Mouse (Mus musculus) embryonic facial prominence, embryonic 14.5 days (tissue): ENCODE measurements at regions not wholly inside any gene's neighbourhood (a gene's known extent, or its start where the extent isn't known, plus 50 kb on each side); places are given as distances from the start of the nearest gene placed in this dataset.
A peak's percentile ranks its signal among the peaks of the same experiment; 100 is the strongest.

Source experiments
- ATAC-seq: fragments of 200-750 bp; cut with Nextera tagmentation; 2 replicates; pipeline ENCODE4 v1.8.0; 2017; ENCODE audit warnings: low read depth, moderate number of reproducible peaks, moderate TSS enrichment
- DNase-seq: peaks from one replicate; pipeline ENCODE4 v3.0.0-alpha.2; 2015; ENCODE audit warnings: low spot score
- H3K27ac ChIP-seq: fragments of 300-500 bp; sonication (generic); replicated peaks from 2 replicates; pipeline ENCODE4 v1.5.1; 2014; ENCODE audit warnings: low read depth, mild to moderate bottlenecking, low read length, moderate library complexity
- H3K27me3 ChIP-seq: fragments of 300-500 bp; sonication (generic); replicated peaks from 2 replicates; pipeline ENCODE4 v1.6.1; 2014; ENCODE audit warnings: low read length; ENCODE audit not compliant: control insufficient read depth, insufficient read depth
- H3K36me3 ChIP-seq: fragments of 300-500 bp; sonication (generic); 2 replicates; pipeline ENCODE4 v1.6.1; 2014; ENCODE audit warnings: low read length, mixed read lengths; ENCODE audit not compliant: control insufficient read depth, insufficient read depth
- H3K4me1 ChIP-seq: fragments of 300-500 bp; sonication (generic); 2 replicates; pipeline ENCODE4 v1.6.1; 2014; ENCODE audit warnings: antibody characterized with exemption, low read length; ENCODE audit not compliant: control insufficient read depth, insufficient read depth
- H3K4me2 ChIP-seq: fragments of 300-500 bp; sonication (generic); 2 replicates; pipeline ENCODE4 v1.6.1; 2014; ENCODE audit warnings: low read depth, mild to moderate bottlenecking, low read length, moderate library complexity, mixed read lengths
- H3K4me3 ChIP-seq: fragments of 300-500 bp; sonication (generic); 2 replicates; pipeline ENCODE4 v1.5.1; 2014; ENCODE audit warnings: low read depth, mild to moderate bottlenecking, low read length
- H3K9ac ChIP-seq: fragments of 300-500 bp; sonication (generic); 2 replicates; pipeline ENCODE4 v1.6.1; 2014; ENCODE audit warnings: low read depth, mild to moderate bottlenecking, low read length, moderate library complexity, mixed read lengths
- H3K9me3 ChIP-seq: fragments of 300-500 bp; sonication (generic); 2 replicates; pipeline ENCODE4 v1.6.1; 2016; ENCODE audit warnings: low read length; ENCODE audit not compliant: control insufficient read depth
- WGBS: fragments of 180-500 bp; shearing (Covaris S2); extraction: QIAGEN DNeasy Blood & Tissue Kit; methylation state at CpG from one replicate; pipeline ENCODE4 v1.1.7; 2014; 5-methylcytosine and 5-hydroxymethylcytosine counted together

DNA sequence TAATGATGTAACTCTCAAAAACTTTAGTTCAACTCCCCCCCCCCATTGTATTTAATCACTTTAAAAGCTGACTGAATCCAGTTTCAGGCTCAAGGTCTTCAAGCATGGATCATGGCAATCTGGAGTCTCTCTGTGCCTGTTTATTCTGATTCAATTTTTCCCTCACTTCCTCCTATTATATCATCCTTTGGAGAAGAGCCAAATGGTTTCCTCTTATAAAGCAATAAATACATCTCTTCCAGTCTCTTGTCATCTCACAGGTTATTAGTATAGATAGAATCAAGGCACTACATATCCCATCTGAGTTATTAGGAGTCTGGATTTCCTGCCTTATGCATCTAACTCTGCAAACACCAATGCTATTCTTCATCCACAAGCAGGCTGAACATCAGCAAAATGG, 530.2 kb upstream of the Pdcd1 start:
- Histone ChIP-seq H3K4me1 (no peaks in the 10 kb centered on the region), H3K27me3 (no peaks in the 10 kb centered on the region), H3K36me3 (no peaks in the 10 kb centered on the region), H3K4me3 (no peak overlapping the region), H3K27ac (no peak overlapping the region), H3K9me3 (0 out of 2 replicates have a peak, but pooled peaks cover 3% of the 10 kb centered on the region), H3K9ac (no peak overlapping the region), H3K4me2 (no peak overlapping the region)
- ATAC-seq (peak; percentile 53), DNase-seq (no peak)

DNA sequence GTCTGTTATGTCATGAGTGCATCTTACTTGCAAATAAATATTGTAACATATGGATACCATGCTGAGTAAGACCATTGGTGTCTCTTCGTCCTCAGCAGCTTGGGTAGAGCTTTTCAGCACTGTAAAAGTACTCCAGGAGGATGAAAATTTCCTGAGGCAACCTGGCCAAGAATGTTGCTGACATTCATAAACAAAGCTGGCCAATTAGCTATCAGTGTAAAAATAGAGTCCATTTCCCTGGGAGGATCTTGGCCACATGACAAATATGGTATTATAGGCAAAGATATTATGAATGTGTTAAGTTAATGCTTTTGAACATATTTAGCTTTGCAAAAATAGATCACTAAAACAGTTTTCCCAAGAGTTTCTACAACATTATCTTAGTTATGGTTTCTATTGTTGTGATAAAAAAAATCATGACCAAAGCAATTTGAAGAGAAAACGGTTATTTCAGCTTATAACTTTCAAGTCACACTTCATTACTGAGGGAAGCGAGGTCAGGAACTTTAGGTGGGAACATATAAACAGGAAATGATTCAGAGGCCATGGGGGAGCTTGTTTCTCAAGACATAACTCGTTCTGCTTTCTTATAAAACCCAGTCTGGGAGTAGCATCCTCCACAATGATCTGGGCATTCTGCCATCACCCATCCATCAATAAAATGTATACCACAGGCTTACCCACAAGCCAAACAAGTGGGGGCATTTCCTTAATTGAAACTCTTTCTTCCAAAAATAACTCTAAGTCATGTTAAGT, 529.5 kb upstream of the Pdcd1 start:
- peak; percentile 88 for DNase-seq
- no peak overlapping the region for H3K27ac ChIP-seq
- H3K4me1 ChIP-seq: no peaks in the 10 kb centered on the region
- no peak overlapping the region for H3K4me3 ChIP-seq
- H3K27me3 ChIP-seq: no peaks in the 10 kb centered on the region
- H3K9me3 ChIP-seq: 0 out of 2 replicates have a peak, but pooled peaks cover 3% of the 10 kb centered on the region
- 37% methylated on average over 4 of the region's 4 CpGs for WGBS
- peak; percentile 76; the same call in 1 of the 2 replicates for ATAC-seq
- no peak overlapping the region for H3K9ac ChIP-seq
- H3K36me3 ChIP-seq: no peaks in the 10 kb centered on the region
- H3K4me2 ChIP-seq: no peak overlapping the region

DNA sequence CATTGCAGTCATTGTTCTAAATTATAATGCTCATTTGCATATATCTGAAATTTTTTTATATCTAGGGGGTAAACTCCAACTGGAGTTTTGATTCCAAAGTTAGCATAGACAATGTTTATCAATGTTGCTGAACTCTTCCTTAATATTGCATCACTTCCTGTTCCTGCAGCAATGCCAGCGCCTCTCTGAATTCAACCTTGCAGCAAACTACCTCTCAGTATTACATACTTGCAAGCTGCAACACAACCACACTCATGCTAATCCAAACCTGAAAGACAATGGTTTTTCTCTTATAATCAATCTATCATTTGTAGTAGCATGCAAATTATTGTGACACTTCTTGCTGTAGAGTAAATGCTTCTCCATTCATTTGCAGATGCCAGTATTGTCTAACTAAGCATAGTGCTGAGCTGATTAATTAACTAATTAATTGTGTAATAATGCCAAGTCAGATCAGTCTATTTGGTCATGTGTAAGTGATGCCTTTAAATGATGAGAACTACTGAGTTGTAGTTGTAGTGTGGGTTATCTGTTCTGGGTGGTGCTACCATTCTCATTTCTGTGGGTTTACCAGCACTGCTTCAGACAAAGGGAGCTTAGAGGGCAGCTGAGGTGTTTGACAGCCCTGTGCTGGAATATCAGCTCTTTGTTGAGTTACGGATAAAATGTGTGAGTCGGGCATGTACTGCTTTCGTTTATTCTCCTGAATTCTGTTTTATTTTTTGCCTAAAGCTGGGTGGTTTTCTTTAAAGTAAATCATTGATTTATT, 480.6 kb upstream of the Pdcd1 start:
- no peak overlapping the region for H3K4me2 ChIP-seq
- H3K4me3 ChIP-seq: no peak overlapping the region
- no peaks in the 10 kb centered on the region for H3K9me3 ChIP-seq
- 82% methylated on average over 4 of the region's 4 CpGs for WGBS
- DNase-seq (no peak), ATAC-seq (no peak)
- H3K27me3 ChIP-seq: no peaks in the 10 kb centered on the region
- no peak overlapping the region for H3K27ac ChIP-seq
- H3K36me3 ChIP-seq: no peaks in the 10 kb centered on the region
- no peak overlapping the region for H3K9ac ChIP-seq
- H3K4me1 ChIP-seq: no peaks in the 10 kb centered on the region

DNA sequence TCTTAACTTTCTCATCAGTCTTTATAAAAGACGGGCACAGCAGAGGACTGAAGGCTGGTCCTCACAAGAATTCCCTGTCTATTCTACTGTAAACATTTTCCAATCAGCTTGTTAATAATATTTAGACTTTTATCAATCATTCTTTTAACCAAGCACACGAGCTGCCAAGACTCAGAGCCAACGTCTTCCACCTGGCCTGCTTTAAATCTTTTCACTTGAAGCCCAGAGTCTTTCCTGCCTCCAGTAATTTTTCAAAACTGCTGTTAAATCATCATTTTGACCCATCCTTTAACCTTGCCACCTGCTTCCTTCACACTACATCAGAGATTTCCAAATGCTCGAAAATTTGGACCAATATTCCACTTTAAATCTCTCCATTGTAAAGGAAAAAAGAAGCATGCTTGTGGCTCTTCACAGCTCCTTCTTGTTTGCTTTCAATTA, 451.7 kb upstream of the Pdcd1 start:
- Histone ChIP-seq H3K9ac (no peak overlapping the region), H3K27me3 (no peaks in the 10 kb centered on the region), H3K4me2 (no peak overlapping the region), H3K36me3 (no peaks in the 10 kb centered on the region), H3K4me3 (no peak overlapping the region), H3K9me3 (no peaks in the 10 kb centered on the region), H3K27ac (no peak overlapping the region), H3K4me1 (no peaks in the 10 kb centered on the region)
- no peak for DNase-seq
- no peak for ATAC-seq
- WGBS: 52% methylated on average over 4 of the region's 4 CpGs

DNA sequence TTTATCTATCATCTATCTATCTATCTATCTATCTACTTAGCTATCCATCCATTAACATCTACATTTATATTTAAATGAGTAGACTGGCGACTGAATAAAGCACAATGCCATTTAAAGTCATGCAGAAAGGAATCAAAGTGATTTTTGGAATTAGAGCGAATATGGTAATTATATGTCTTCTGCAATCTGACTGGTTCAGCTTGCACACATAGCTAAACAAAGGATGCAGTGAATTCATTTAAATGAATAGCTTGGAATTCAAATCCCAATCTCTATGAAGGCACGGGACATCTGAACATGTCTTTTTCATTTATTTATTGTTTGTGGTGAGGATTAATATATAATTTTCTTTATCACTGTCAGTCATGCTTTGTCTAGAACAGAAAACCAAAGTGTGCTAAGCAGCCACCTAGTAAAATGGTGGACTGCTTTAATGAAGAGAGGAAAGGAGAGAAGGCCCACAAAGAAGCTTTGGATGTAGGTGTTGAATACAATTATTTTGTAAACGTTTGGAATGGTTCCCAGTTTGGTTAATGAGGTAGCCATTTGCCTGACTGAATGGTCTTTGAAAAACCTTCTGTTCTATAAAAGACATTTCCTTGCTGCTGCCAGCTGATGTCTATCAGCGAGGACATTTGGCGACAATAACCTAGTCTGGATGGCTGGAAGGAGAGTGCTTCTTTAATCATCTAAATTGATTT, 451.2 kb upstream of the Pdcd1 start:
- no peaks in the 10 kb centered on the region for H3K27me3 ChIP-seq
- no peak overlapping the region for H3K4me3 ChIP-seq

DNA sequence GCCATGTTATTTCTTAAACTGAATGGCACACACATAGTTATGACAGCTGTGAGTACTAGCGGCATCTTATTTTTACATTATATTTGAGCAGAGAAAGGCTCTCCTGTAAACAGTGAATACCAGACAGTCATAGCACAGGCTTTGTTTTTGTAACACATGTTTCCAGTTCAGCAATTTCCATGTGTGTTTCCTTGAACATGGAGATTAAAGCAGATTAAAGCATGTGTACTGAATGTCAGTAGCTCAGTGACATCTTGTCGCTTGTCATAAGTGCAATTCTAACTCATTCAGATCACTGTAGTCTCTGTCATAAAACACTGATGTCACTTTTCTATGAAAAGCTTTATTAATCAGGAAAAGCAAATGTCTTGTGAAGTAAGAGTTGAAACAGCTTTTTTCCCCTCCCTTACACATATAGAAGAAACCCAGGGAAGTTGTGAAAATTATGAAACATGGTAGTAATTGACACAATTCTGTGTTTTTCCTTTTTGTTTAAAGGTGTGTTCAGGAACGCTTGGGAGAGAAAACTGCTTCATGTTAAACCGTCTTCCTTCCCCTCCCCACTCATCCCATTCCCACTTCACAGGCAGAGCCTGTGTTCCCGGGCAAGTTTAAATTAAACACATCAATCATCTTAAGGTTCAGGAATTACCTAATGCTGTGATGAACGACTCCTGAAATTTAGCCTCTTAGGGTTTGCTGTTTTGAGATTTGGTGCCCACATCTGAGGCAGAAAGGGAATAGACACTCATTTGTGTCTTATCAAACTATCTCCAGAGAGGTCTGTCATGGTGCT, 449.9 kb upstream of the Pdcd1 start:
- Histone ChIP-seq H3K9me3 (no peaks in the 10 kb centered on the region), H3K4me2 (no peak overlapping the region), H3K9ac (no peak overlapping the region), H3K4me3 (no peak overlapping the region), H3K4me1 (no peaks in the 10 kb centered on the region), H3K27me3 (no peaks in the 10 kb centered on the region), H3K36me3 (no peaks in the 10 kb centered on the region), H3K27ac (no peak overlapping the region)
- DNase-seq (peak; percentile 5), ATAC-seq (no peak)
- WGBS: 41% methylated on average over 6 of the region's 6 CpGs

More for the DNA sequence above, 451.2 kb upstream of the Pdcd1 start:
- Histone ChIP-seq H3K27ac (no peak overlapping the region), H3K36me3 (no peaks in the 10 kb centered on the region), H3K4me1 (no peaks in the 10 kb centered on the region), H3K9me3 (no peaks in the 10 kb centered on the region), H3K9ac (no peak overlapping the region), H3K4me2 (no peak overlapping the region)
- DNase-seq: peak; percentile 7
- 65% methylated on average over 6 of the region's 6 CpGs for WGBS
- ATAC-seq: no peak

DNA sequence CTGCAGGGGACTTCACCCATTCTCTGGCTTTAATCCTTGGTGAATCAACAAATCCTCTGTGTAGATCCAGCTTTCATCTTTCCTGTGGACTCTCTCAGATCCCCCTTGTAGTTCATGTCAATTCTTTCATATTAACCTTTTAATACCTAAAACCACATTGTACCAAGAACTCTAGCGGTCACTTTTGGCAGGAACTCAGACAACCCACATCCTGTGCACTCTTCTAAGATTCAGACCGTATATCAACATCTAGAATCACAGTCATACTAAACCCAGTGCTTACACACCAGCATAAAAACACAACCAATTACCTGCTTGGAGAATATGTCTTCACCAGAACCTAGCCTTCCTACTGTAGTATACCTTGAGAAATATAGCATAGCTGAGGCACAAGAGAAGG, 444.6 kb upstream of the Pdcd1 start:
- 87% methylated on average over 2 of the region's 2 CpGs for WGBS
- no peak for DNase-seq
- no peak overlapping the region for H3K4me3 ChIP-seq

DNA sequence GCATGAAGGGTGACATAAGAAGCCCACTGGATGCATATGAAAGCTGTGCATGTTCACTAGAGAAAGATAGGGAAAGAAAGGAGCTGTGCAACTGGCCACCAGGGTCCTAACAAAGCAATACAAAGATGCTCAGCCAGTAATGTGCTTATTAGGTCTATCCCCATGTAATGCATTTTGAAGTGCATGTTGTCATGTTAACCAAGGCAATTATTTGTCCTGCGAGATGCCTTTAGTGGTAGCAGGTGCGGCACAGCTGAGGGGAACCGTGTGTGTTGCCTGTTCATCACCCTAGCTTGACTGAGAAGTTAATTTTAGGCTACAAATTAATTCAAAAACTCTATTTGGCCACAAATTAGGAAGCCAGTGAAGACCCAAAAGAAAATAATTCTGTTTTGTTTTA, 444.0 kb upstream of the Pdcd1 start:
- ATAC-seq: no peak

More for the DNA sequence above, 444.6 kb upstream of the Pdcd1 start:
- no peaks in the 10 kb centered on the region for H3K4me1 ChIP-seq
- H3K4me2 ChIP-seq: no peak overlapping the region
- H3K27ac ChIP-seq: no peak overlapping the region
- no peaks in the 10 kb centered on the region for H3K27me3 ChIP-seq
- no peaks in the 10 kb centered on the region for H3K9me3 ChIP-seq
- no peak overlapping the region for H3K9ac ChIP-seq
- no peaks in the 10 kb centered on the region for H3K36me3 ChIP-seq
- ATAC-seq: no peak

More for the DNA sequence above, 444.0 kb upstream of the Pdcd1 start:
- Histone ChIP-seq H3K27me3 (no peaks in the 10 kb centered on the region), H3K4me2 (no peak overlapping the region), H3K9ac (no peak overlapping the region), H3K4me3 (no peak overlapping the region), H3K36me3 (no peaks in the 10 kb centered on the region), H3K4me1 (no peaks in the 10 kb centered on the region), H3K9me3 (no peaks in the 10 kb centered on the region), H3K27ac (no peak overlapping the region)
- DNase-seq: no peak
- 84% methylated on average over 3 of the region's 3 CpGs for WGBS
